Mouse (Mus musculus) liver, embryonic 14.5 days (tissue): Measurements from ENCODE around the gene Larp7. TPM values are rescaled to one million over a fixed set of nuclear protein-coding genes. Genes with fewer than 3 reads are reported as not detected.
A peak's percentile ranks its signal among the peaks of the same experiment; 100 is the strongest.

Experiments
- ATAC-seq: fragments of 200-750 bp; cut with Nextera tagmentation; 2 replicates; pipeline ENCODE4 v1.8.0; 2017; ENCODE audit warnings: moderate number of reproducible peaks, mild to moderate bottlenecking, moderate library complexity; ENCODE audit not compliant: insufficient read depth
- DNase-seq, 3 experiments: peaks; one replicate each; pipeline ENCODE4 v3.0.0-alpha.2; 2012 to 2013; ENCODE audit warnings: low read depth in 3 of 3, low spot score in 3 of 3
- H3K27ac ChIP-seq: fragments of 300-500 bp; sonication (generic); 2 replicates; pipeline ENCODE4 v1.5.1; 2014; ENCODE audit warnings: moderate library complexity, mild to moderate bottlenecking, control low read depth, inconsistent platforms
- H3K27me3 ChIP-seq: fragments of 300-500 bp; sonication (generic); 2 replicates; pipeline ENCODE4 v1.6.1; 2014; ENCODE audit warnings: mild to moderate bottlenecking, low read length, moderate library complexity; ENCODE audit not compliant: control insufficient read depth, insufficient read depth
- H3K36me3 ChIP-seq: fragments of 300-500 bp; sonication (generic); replicated peaks from 2 replicates; pipeline ENCODE4 v1.6.1; 2014; ENCODE audit warnings: low read depth; ENCODE audit not compliant: control insufficient read depth, insufficient read depth
- H3K4me1 ChIP-seq, 2 experiments: fragments of 200-500 bp in 1 of 2; fragments of 300-500 bp in 1 of 2; sonication (generic) in 1 of 2; replicated peaks; 2 replicates each; pipeline ENCODE4 v1.6.1; 2012 to 2014; ENCODE audit warnings: antibody characterized with exemption in 1 of 2, inconsistent platforms in 1 of 2, low read length in 1 of 2; ENCODE audit not compliant: control insufficient read depth in 2 of 2, insufficient read depth in 2 of 2
- H3K4me2 ChIP-seq: fragments of 300-500 bp; sonication (generic); 2 replicates; pipeline ENCODE4 v1.6.1; 2014; ENCODE audit warnings: low read depth, mild to moderate bottlenecking, control low read depth, moderate library complexity
- H3K4me3 ChIP-seq, 2 experiments: fragments of 200-500 bp in 1 of 2; fragments of 300-500 bp in 1 of 2; sonication (generic) in 1 of 2; 2 replicates each; pipeline ENCODE4 v1.5.1; 2012 to 2014; ENCODE audit warnings: low read depth in 2 of 2, low read length in 2 of 2, mild to moderate bottlenecking in 2 of 2, control low read depth in 1 of 2, inconsistent platforms in 1 of 2, moderate library complexity in 1 of 2; ENCODE audit not compliant: insufficient read depth in 1 of 2
- H3K9ac ChIP-seq: fragments of 300-500 bp; sonication (generic); replicated peaks from 2 replicates; pipeline ENCODE4 v1.6.1; 2014; ENCODE audit warnings: mild to moderate bottlenecking, control low read depth, moderate library complexity
- H3K9me3 ChIP-seq: fragments of 300-500 bp; sonication (generic); 2 replicates; pipeline ENCODE4 v1.6.1; 2016; ENCODE audit warnings: low read length, mixed read lengths; ENCODE audit not compliant: control insufficient read depth
- CTCF ChIP-seq: IDR thresholded peaks from 2 replicates; pipeline ENCODE4 v1.5.1; 2016; ENCODE audit warnings: antibody characterized with exemption, low read depth, control low read depth
- EP300 ChIP-seq: IDR thresholded peaks from 2 replicates; pipeline ENCODE4 v1.6.1; 2016; ENCODE audit warnings: antibody characterized with exemption, low read depth
- whole genome bisulfite sequencing: fragments of 180-500 bp; shearing (Covaris S2); extraction: QIAGEN DNeasy Blood & Tissue Kit; methylation state at CpG from one replicate; pipeline ENCODE4 v1.1.7; 2014; ENCODE audit not compliant: insufficient replicate concordance; 5-methylcytosine and 5-hydroxymethylcytosine counted together
- microRNA counts: library from miRNA; unstranded; fragments of <30 nt; microRNA quantifications from one replicate; lab custom pipeline; 2016
- microRNA-seq: library from miRNA; unstranded; fragments of <30 nt; microRNA quantifications from one replicate; pipeline ENCODE4, GENCODE M21; 2016
- polyA plus RNA-seq, 2 experiments: library from polyadenylated mRNA; depleted of rRNA in 1 of 2; stranded (reverse) in 1 of 2; unstranded in 1 of 2; fragments of >200 nt; fragmentation: Nextera tagmentation in 1 of 2; extraction: Ambion mirVana in 1 of 2; gene quantifications; 2 replicates each; pipeline versions ENCODE4 v1.2.1 to v1.2.3; 2012 to 2014

The Larp7 gene
- polyA plus RNA-seq, 2 experiments = 22.4 to 33.3 TPM

GRCm38 (mm10) chr3:127487302-127487701 lies 65.8 kb downstream of the Larp7 start:
- WGBS = 75% methylated on average over 7 of the region's 7 CpGs
- Histone ChIP-seq H3K4me3 (no peak overlapping the region), H3K9me3 (no peaks in the 10 kb centered on the region), H3K27ac (no peak overlapping the region), H3K27me3 (no peaks in the 10 kb centered on the region), H3K9ac (no peak overlapping the region), H3K4me2 (no peak overlapping the region), H3K4me1 (no peaks in the 10 kb centered on the region), H3K36me3 (no peaks in the 10 kb centered on the region)
- DNase-seq (no peak), ATAC-seq (no peak)
- TF ChIP-seq EP300 = no peak
- no peak for TF ChIP-seq CTCF

MicroRNA genes within 50 kb of the gene (microRNA counts, 519-probe panel; counts per million panel counts)
- microRNA mmu-miR-302a (lab: Ali Mortazavi, UCI) (69.9 counts per million), microRNA mmu-miR-302b (lab: Ali Mortazavi, UCI) (69.9 counts per million), microRNA mmu-miR-302c (lab: Ali Mortazavi, UCI) (69.9 counts per million), microRNA mmu-miR-302d (lab: Ali Mortazavi, UCI) (69.9 counts per million), microRNA mmu-miR-367 (lab: Ali Mortazavi, UCI) (69.9 counts per million)

Small RNAs within 50 kb of the gene (microRNA-seq; reads per million reads assigned to microRNA genes)
- gene Mir302a (31.7 reads per million, percentile 35 among the genes with 10 or more reads in this experiment), gene Mir302b (13.5 reads per million, percentile 25 among the genes with 10 or more reads in this experiment), gene Mir302c (3.4 reads per million), gene Mir302d (29.2 reads per million, percentile 34 among the genes with 10 or more reads in this experiment), gene Mir367 (not detected)

Other genes with a start within 250 kb of the Larp7 start
- gene Ank2, start 54.0 kb downstream of the Larp7 start, polyA plus RNA-seq (2012; rRNA removed) = 4.4 and 5.2 TPM in 2 replicates
- 4.8 and 5.5 TPM in 2 replicates for gene Ank2, start 54.0 kb downstream of the Larp7 start, polyA plus RNA-seq (2014; fragmentation: Nextera tagmentation; extraction: Ambion mirVana)
- gene Zgrf1, start 140 bp upstream of the Larp7 start, polyA plus RNA-seq (2012; rRNA removed) = 3.2 and 4.7 TPM in 2 replicates
- 4.0 and 4.1 TPM in 2 replicates for gene Zgrf1, start 140 bp upstream of the Larp7 start, polyA plus RNA-seq (2014; fragmentation: Nextera tagmentation; extraction: Ambion mirVana)
- 0.01 and 0.21 TPM in 2 replicates for gene Neurog2, start 79.8 kb upstream of the Larp7 start, polyA plus RNA-seq (2012; rRNA removed)
- gene Neurog2, start 79.8 kb upstream of the Larp7 start, polyA plus RNA-seq (2014; fragmentation: Nextera tagmentation; extraction: Ambion mirVana) = not detected in 2 replicates
- gene Alpk1, start 227.2 kb upstream of the Larp7 start, polyA plus RNA-seq (2012; rRNA removed) = 0.38 and 0.59 TPM in 2 replicates
- 0.19 and 0.37 TPM in 2 replicates for gene Alpk1, start 227.2 kb upstream of the Larp7 start, polyA plus RNA-seq (2014; fragmentation: Nextera tagmentation; extraction: Ambion mirVana)
- gene Tifa, start 236.5 kb upstream of the Larp7 start, polyA plus RNA-seq (2012; rRNA removed) = 5.4 and 8.6 TPM in 2 replicates
- 15.2 and 15.9 TPM in 2 replicates for gene Tifa, start 236.5 kb upstream of the Larp7 start, polyA plus RNA-seq (2014; fragmentation: Nextera tagmentation; extraction: Ambion mirVana)